Mouse (Mus musculus) common myeloid progenitor, adult 5-6 weeks (primary cell): Measurements from ENCODE around the gene Fosb. TPM values are rescaled to one million over a fixed set of nuclear protein-coding genes. Genes with fewer than 3 reads are reported as not detected.

Experiments
- ATAC-seq: replicated peaks from 2 replicates; pipeline ENCODE4 v1.8.0; 2016; ENCODE audit warnings: low read depth, mild to moderate bottlenecking, moderate TSS enrichment, inconsistent platforms; ENCODE audit not compliant: poor library complexity, severe bottlenecking
- total RNA-seq: library from RNA; stranded (forward); fragments of 200-1000, 187-1606 nt; gene quantifications from 2 replicates; pipeline ENCODE4 v1.2.3, GENCODE M21; 2017

The Fosb gene
- total RNA-seq, 1 experiment from 2014 or later, result 98.3 TPM

- ATAC-seq, result peak; percentile 40
Observed at GRCm38 (mm10) chr7:19308454-19309277, 1.2 kb downstream of the Fosb start.

GRCm38 (mm10) chr7:19307739-19308453, 2.0 kb downstream of the Fosb start:
- ATAC-seq, result peak; percentile 16

GRCm38 (mm10) chr7:19306819-19307738, 2.8 kb downstream of the Fosb start:
- ATAC-seq, result no peak

GRCm38 (mm10) chr7:19305796-19306765, 3.8 kb downstream of the Fosb start:
- ATAC-seq, result no peak

GRCm38 (mm10) chr7:19305413-19305735, 4.5 kb downstream of the Fosb start:
- no peak for ATAC-seq

- ATAC-seq, result no peak
Observed at GRCm38 (mm10) chr7:19304501-19305412, 5.1 kb downstream of the Fosb start.

GRCm38 (mm10) chr7:19303770-19304169, 6.1 kb downstream of the Fosb start:
- ATAC-seq, result no peak

- no peak for ATAC-seq
Observed at GRCm38 (mm10) chr7:19303046-19303305, 6.9 kb downstream of the Fosb start.

GRCm38 (mm10) chr7:19302264-19303045, 7.4 kb downstream of the Fosb start:
- ATAC-seq, result no peak

- ATAC-seq, result peak; percentile 3; the same call in 1 of the 2 replicates
Observed at GRCm38 (mm10) chr7:19301461-19302263, 8.2 kb downstream of the Fosb start.

GRCm38 (mm10) chr7:19300501-19301421, 9.1 kb downstream of the Fosb start:
- peak; percentile 39 for ATAC-seq

- no peak for ATAC-seq
Observed at GRCm38 (mm10) chr7:19299194-19299593, 10.7 kb downstream of the Fosb start.

- no peak for ATAC-seq
Observed at GRCm38 (mm10) chr7:19297794-19298193, 12.1 kb downstream of the Fosb start.

GRCm38 (mm10) chr7:19297034-19297433, 12.8 kb downstream of the Fosb start:
- ATAC-seq, result no peak

- ATAC-seq, result peak; percentile 88
Observed at GRCm38 (mm10) chr7:19295503-19296185, 14.2 kb downstream of the Fosb start.
